ENCODE assay signal across 36 mouse cellular contexts in genomic region chr3:106177509-106178189, GRCm38 (mm10). TPM values are rescaled to one million over a fixed set of nuclear protein-coding genes. Genes with fewer than 3 reads are reported as not detected.
DNase-seq lines count a peak whose midpoint lies in the region; ATAC-seq and TF ChIP-seq lines count a peak whose summit lies in the region.
"Had no signal": no experiment of that assay in that cellular context is flagged by ENCODE, and none has a peak within 500 bp of the region (broad histone marks: within the 10 kb centered on the region; RNA-seq: fewer than 3 reads in every experiment).

No protein-coding gene starts in this region.

- peak; percentile 88 for DNase-seq in heart, adult 11 months
- DNase-seq in heart, postnatal 10 days, result no peak
- peak; percentile 51 for DNase-seq in forebrain, embryonic 14.5 days (ENCODE audit: low spot score)
- no peak for DNase-seq in stomach, postnatal 0 days (ENCODE audit: low spot score)
- no peak for DNase-seq in kidney, postnatal 14 days
- DNase-seq: adrenal gland, adult 8-10 months; B cell, adult 2 months; cerebellum, adult 9-10 months; gastrocnemius, postnatal 14 days; heart, adult 18-20 months; heart, postnatal 14 days; kidney, adult 9 months; kidney, postnatal 25 days; lung, postnatal 4 days; thymus, adult 2 months; thymus, postnatal 4 days had no signal

- WGBS in midbrain, embryonic 13.5 days, result 77% methylated on average over 13 of the region's 13 CpGs
- 78% methylated on average over 13 of the region's 13 CpGs for WGBS in midbrain, embryonic 15.5 days
- WGBS in forebrain, embryonic 14.5 days, result 61% methylated on average over 13 of the region's 13 CpGs
- WGBS in stomach, postnatal 0 days, result 85% methylated on average over 13 of the region's 13 CpGs

- no peak overlapping the region for H3K9ac ChIP-seq in midbrain, embryonic 13.5 days (replicated peaks)
- no peak overlapping the region for H3K9ac ChIP-seq in midbrain, embryonic 15.5 days
- no peak overlapping the region for H3K9ac ChIP-seq in forebrain, embryonic 14.5 days (ENCODE audit: low read length)
- no peak overlapping the region for H3K9ac ChIP-seq in stomach, postnatal 0 days (ENCODE audit: low read length)
- H3K9ac ChIP-seq: heart, embryonic 12.5 days; hindbrain, embryonic 15.5 days had no signal

- ATAC-seq in midbrain, embryonic 13.5 days, result peak; percentile 60
- ATAC-seq in midbrain, embryonic 15.5 days (replicated peaks), result no peak
- peak; percentile 63 for ATAC-seq in forebrain, embryonic 14.5 days
- no peak for ATAC-seq in stomach, postnatal 0 days (ENCODE audit: low FRiP score, low TSS enrichment)
- ATAC-seq: activated CD4-positive, CD25-positive, alpha-beta regulatory T cell, adult 4 months; intestine, embryonic 16.5 days had no signal

- no peak for TF ChIP-seq EP300 in stomach, postnatal 0 days (optimal IDR thresholded peaks at IDR 0.05)

- H3K4me2 ChIP-seq in midbrain, embryonic 13.5 days (replicated peaks), result no peak overlapping the region
- no peak overlapping the region for H3K4me2 ChIP-seq in midbrain, embryonic 15.5 days
- H3K4me2 ChIP-seq in forebrain, embryonic 14.5 days (ENCODE audit: low read length), result no peak overlapping the region
- no peak overlapping the region for H3K4me2 ChIP-seq in stomach, postnatal 0 days (replicated peaks; ENCODE audit: low read depth)
- H3K4me2 ChIP-seq: heart, embryonic 12.5 days; hindbrain, embryonic 15.5 days had no signal

- 0 out of 2 replicates have a peak, but pooled peaks cover 2% of the 10 kb centered on the region for H3K9me3 ChIP-seq in midbrain, embryonic 13.5 days
- no peaks in the 10 kb centered on the region for H3K9me3 ChIP-seq in midbrain, embryonic 15.5 days
- no peaks in the 10 kb centered on the region for H3K9me3 ChIP-seq in forebrain, embryonic 14.5 days (replicated peaks; ENCODE audit: control insufficient read depth, low read length)
- no peaks in the 10 kb centered on the region for H3K9me3 ChIP-seq in stomach, postnatal 0 days (ENCODE audit: control insufficient read depth, low read length)
- H3K9me3 ChIP-seq: G1E had no signal

- intact Hi-C loops in heart, postnatal 10 days (cut with DNase I), result no loop called here

- no peaks in the 10 kb centered on the region for H3K4me1 ChIP-seq in midbrain, embryonic 13.5 days (replicated peaks)
- H3K4me1 ChIP-seq in midbrain, embryonic 15.5 days, result no peaks in the 10 kb centered on the region
- H3K4me1 ChIP-seq in forebrain, embryonic 14.5 days (ENCODE audit: control insufficient read depth, insufficient read depth, low read length), result no peaks in the 10 kb centered on the region
- no peaks in the 10 kb centered on the region for H3K4me1 ChIP-seq in stomach, postnatal 0 days (replicated peaks; ENCODE audit: control insufficient read depth, insufficient read depth)
- H3K4me1 ChIP-seq: heart, embryonic 12.5 days; hindbrain, embryonic 15.5 days had no signal

- no peaks in the 10 kb centered on the region for H3K27me3 ChIP-seq in midbrain, embryonic 13.5 days
- no peaks in the 10 kb centered on the region for H3K27me3 ChIP-seq in midbrain, embryonic 15.5 days (replicated peaks)
- H3K27me3 ChIP-seq in forebrain, embryonic 14.5 days (replicated peaks; ENCODE audit: control insufficient read depth, insufficient read depth, low read length), result no peaks in the 10 kb centered on the region
- H3K27me3 ChIP-seq in stomach, postnatal 0 days (ENCODE audit: control insufficient read depth, insufficient read depth, low read length), result no peaks in the 10 kb centered on the region
- H3K27me3 ChIP-seq: CH12.LX; heart, embryonic 12.5 days; hindbrain, embryonic 15.5 days had no signal

- H3K36me3 ChIP-seq in midbrain, embryonic 13.5 days, result no peaks in the 10 kb centered on the region
- no peaks in the 10 kb centered on the region for H3K36me3 ChIP-seq in midbrain, embryonic 15.5 days (replicated peaks)
- no peaks in the 10 kb centered on the region for H3K36me3 ChIP-seq in forebrain, embryonic 14.5 days (ENCODE audit: control insufficient read depth, insufficient read depth, low read length)
- H3K36me3 ChIP-seq in stomach, postnatal 0 days (ENCODE audit: control insufficient read depth, insufficient read depth, low read length), result no peaks in the 10 kb centered on the region
- H3K36me3 ChIP-seq: G1E; heart, embryonic 12.5 days; hindbrain, embryonic 15.5 days had no signal

- TF ChIP-seq CTCF in stomach, postnatal 0 days (IDR thresholded peaks at IDR 0.05; ENCODE audit: low read depth), result no peak

- no peak overlapping the region for H3K27ac ChIP-seq in midbrain, embryonic 13.5 days
- no peak overlapping the region for H3K27ac ChIP-seq in midbrain, embryonic 15.5 days
- no peak overlapping the region for H3K27ac ChIP-seq in forebrain, embryonic 14.5 days (ENCODE audit: low read depth, low read length)
- H3K27ac ChIP-seq in stomach, postnatal 0 days (replicated peaks), result no peak overlapping the region
- H3K27ac ChIP-seq: hindbrain, embryonic 15.5 days; layer of hippocampus, adult 2 months had no signal

- no peak overlapping the region for H3K4me3 ChIP-seq in midbrain, embryonic 13.5 days (replicated peaks)
- no peak overlapping the region for H3K4me3 ChIP-seq in midbrain, embryonic 15.5 days
- no peak overlapping the region for H3K4me3 ChIP-seq in forebrain, embryonic 14.5 days (ENCODE audit: low read depth, low read length)
- H3K4me3 ChIP-seq in stomach, postnatal 0 days (ENCODE audit: low read depth, low read length), result no peak overlapping the region
- H3K4me3 ChIP-seq: heart, embryonic 12.5 days; hindbrain, embryonic 15.5 days; layer of hippocampus, adult 2 months; myocyte had no signal

RNA-seq across cellular contexts. Expression of gene Chil3, which starts 10.3 kb away (rescaled TPM):
- total RNA-seq in heart, postnatal 10 days (2021), result not detected
- polyA plus RNA-seq in midbrain, embryonic 13.5 days (2015; fragmentation: Nextera tagmentation; extraction: Ambion mirVana), result not detected in 2 replicates
- polyA plus RNA-seq in midbrain, embryonic 15.5 days (2015; fragmentation: Nextera tagmentation; extraction: Ambion mirVana), result 0.10 TPM in 1 of 2 replicates, not detected in the other
- 0.23 TPM in 1 of 2 replicates, not detected in the other for polyA plus RNA-seq in forebrain, embryonic 14.5 days (2014; fragmentation: Nextera tagmentation; extraction: Ambion mirVana)
- polyA plus RNA-seq in stomach, postnatal 0 days (2015; fragmentation: Nextera tagmentation; extraction: Ambion mirVana), result 0.24 and 0.39 TPM in 2 replicates
- total RNA-seq: CH12.LX; G1E; gastrocnemius, postnatal 14 days; heart, adult 18-20 months; layer of hippocampus, adult 2 months; layer of hippocampus, postnatal 25 days; left cerebral cortex, postnatal 10 days had no signal
- polyA plus RNA-seq: G1E; heart, embryonic 12.5 days; hindbrain, embryonic 15.5 days; limb, embryonic 11.5 days; myocyte; neural tube, embryonic 14.5 days; small intestine, adult 2 months had no signal

RNA-seq across cellular contexts. Expression of gene Chil4, which starts 41.7 kb away (rescaled TPM):
- not detected for total RNA-seq in heart, postnatal 10 days (2021)
- polyA plus RNA-seq in midbrain, embryonic 13.5 days (2015; fragmentation: Nextera tagmentation; extraction: Ambion mirVana), result not detected in 2 replicates
- polyA plus RNA-seq in midbrain, embryonic 15.5 days (2015; fragmentation: Nextera tagmentation; extraction: Ambion mirVana), result not detected in 2 replicates
- not detected in 2 replicates for polyA plus RNA-seq in forebrain, embryonic 14.5 days (2014; fragmentation: Nextera tagmentation; extraction: Ambion mirVana)
- 1.0 and 1.2 TPM in 2 replicates for polyA plus RNA-seq in stomach, postnatal 0 days (2015; fragmentation: Nextera tagmentation; extraction: Ambion mirVana)
- total RNA-seq: adrenal gland, adult 8-10 months; CH12.LX; gastrocnemius, postnatal 14 days; heart, adult 18-20 months; heart, postnatal 14 days; layer of hippocampus, adult 2 months; layer of hippocampus, postnatal 25 days; left cerebral cortex, postnatal 10 days; liver, adult 2 months; megakaryocyte-erythroid progenitor cell, adult 5-6 weeks had no signal
- polyA plus RNA-seq: activated CD4-positive, CD25-positive, alpha-beta regulatory T cell, adult 4 months; G1E; heart, embryonic 12.5 days; intestine, embryonic 16.5 days; limb, embryonic 11.5 days; liver, adult 2 months; liver, embryonic 16.5 days; lung, embryonic 16.5 days; myocyte; neural tube, embryonic 14.5 days; small intestine, adult 2 months; stomach, embryonic 16.5 days had no signal

Comparison
In these comparisons a context has a peak if more than half of its experiments do, and no peak if none do; other contexts are left out.
1. DNase-seq: peak in heart, adult 11 months (single experiment) and forebrain, embryonic 14.5 days (single experiment); none in heart, postnatal 10 days (0 of 2), stomach, postnatal 0 days (single experiment) and kidney, postnatal 14 days (single experiment).
2. ATAC-seq: peak in midbrain, embryonic 13.5 days (single experiment) and forebrain, embryonic 14.5 days (single experiment); none in midbrain, embryonic 15.5 days (single experiment) and stomach, postnatal 0 days (single experiment).